Mouse (Mus musculus) hindlimb bud, embryonic 11.5 days (tissue): ENCODE measurements around the gene Spsb1.

Experiments used
- DNase-seq: peaks from one replicate; pipeline ENCODE4 v3.0.0-alpha.2; 2012; ENCODE audit warnings: low read depth, low spot score; ENCODE audit errors: extremely low spot score

The Spsb1 gene

DNA sequence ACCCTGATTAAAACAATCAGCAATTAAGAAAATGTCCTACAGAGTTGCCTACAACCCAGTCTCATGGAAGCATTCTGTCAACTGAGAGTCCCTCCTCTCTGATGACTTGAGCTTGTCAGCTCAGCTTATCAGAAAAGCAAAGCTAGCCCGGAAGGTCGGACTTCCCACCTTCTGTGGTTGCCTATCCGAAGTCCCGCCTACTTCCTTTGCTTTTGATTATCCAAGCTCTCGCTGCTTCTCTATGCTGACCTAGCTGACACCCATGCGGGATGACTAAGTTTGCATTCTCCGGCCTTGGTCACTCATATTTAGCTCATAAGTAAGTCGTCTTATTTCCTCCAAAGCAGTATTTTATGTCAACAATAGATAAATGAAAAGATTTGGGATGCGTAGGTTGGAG is 91.3 kb downstream of the Spsb1 start:
- DNase-seq, result no peak

GRCm38 (mm10) chr4:149860393-149860792 is 94.5 kb downstream of the Spsb1 start:
- DNase-seq, result no peak

DNA sequence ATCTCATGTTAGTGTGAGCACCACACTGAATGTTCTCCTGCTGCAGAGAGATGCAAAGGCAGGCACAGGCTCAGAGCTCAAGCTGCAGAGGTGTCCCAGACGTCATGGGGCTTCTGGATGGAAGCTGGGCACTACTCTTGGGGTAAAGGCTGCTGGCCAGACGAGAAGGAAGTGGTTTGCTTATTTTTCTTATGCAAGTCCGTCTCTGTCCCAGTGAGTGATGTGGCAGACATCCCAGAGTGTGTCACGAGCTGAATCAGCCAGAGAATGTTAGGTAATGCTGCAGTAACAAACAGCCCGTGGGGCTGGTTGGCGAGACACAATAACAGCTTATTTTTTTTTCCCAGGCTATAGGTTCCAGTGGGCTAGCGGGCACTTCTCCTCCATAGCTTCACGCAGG is 96.3 kb downstream of the Spsb1 start:
- no peak for DNase-seq

DNA sequence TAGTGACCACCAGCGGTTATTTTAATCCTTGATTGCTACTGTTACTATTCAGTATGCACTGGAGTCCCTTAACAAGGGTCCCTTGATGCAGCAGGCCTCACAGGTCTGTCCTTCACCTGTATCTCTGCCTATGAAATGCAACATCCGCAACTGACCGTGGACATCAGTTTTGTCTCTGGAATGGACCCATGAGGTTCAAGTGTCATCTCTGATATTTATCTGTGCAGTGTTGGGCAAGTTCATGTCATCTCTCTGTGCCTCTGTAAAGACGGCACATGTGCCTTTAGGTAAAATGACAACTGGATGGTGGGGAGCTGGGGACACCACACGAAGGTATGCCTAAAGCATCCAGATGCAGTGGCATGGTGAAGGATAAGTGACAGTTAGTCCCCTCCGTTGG is 96.7 kb downstream of the Spsb1 start:
- DNase-seq, result no peak

GRCm38 (mm10) chr4:149857688-149858087 is 97.2 kb downstream of the Spsb1 start:
- no peak for DNase-seq

- no peak for DNase-seq
Measured at GRCm38 (mm10) chr4:149855892-149856807, 98.7 kb downstream of the Spsb1 start.

- no peak for DNase-seq
Measured at GRCm38 (mm10) chr4:149855180-149855891, 99.5 kb downstream of the Spsb1 start.

- no peak for DNase-seq
Measured at GRCm38 (mm10) chr4:149854770-149855169, 100.1 kb downstream of the Spsb1 start.

DNA sequence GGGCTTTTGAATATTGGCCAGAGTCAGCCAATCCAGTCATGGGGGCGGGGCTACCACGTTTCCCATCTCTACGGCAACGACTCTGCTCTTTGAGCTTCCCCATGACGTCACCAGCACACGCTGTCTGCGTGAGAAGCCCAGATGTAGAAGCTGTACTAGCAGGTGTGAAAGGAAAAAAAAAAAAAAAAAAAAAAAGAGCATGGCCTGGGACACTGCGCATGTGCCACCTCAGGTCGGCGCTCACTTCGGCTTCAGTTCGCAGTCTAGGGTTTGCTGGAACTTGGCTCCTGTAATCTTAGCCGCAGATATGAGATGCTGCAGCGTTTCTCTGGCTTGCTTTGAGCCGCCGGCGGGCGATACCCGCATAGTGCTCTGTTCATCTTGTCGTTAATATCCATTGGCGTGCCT is 100.5 kb downstream of the Spsb1 start:
- DNase-seq, result peak; percentile 72

DNA sequence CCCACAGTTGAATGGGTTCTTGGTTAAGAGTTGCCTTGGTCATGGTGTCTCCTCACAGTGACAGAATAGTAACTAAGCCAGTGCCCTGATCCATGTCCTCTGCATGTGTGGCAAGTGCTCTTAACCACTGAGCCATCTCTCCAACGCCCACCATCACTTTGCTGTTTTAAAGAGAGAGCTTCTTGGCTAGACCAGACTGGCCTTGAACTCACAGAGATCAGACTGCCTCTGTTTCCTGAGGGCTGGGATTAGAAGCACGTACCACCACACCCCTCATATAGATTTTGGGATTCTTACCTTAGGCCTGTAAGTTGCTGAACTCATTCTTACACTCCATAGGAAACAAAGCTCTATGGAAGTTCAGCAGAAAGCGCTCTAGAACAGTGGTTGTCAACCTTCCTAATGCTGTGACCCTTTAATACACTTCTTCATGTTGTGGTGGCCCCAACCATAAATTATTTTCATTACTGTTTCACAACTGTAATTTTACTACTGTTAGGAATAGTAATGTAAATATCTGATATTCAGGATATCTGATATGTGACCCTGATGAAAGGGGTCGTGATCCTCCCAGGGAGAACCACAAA is 101.1 kb downstream of the Spsb1 start:
- no peak for DNase-seq

GRCm38 (mm10) chr4:149851554-149851953 is 103.3 kb downstream of the Spsb1 start:
- DNase-seq, result no peak

DNA sequence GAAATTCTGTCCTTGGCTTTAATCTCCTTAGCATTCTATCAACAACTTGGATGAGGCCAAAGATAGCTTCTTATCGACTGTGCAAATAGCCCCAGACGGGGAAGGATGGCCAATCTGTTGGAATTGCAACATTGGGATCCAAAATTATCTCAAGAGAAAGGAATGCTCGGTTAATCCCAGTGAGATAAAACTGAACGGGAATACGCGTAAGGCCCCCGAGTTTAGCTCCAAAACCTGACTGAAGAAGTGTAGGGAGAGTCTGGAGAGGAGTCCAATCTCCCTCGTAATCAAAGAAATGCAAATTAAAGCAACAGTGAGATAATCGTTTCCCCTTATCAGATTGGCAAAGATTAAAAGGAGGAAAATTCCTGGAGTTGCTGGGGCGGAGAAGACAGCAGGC is 104.2 kb downstream of the Spsb1 start:
- DNase-seq, result no peak

- no peak for DNase-seq
Measured at GRCm38 (mm10) chr4:149850045-149850444, 104.8 kb downstream of the Spsb1 start.

DNA sequence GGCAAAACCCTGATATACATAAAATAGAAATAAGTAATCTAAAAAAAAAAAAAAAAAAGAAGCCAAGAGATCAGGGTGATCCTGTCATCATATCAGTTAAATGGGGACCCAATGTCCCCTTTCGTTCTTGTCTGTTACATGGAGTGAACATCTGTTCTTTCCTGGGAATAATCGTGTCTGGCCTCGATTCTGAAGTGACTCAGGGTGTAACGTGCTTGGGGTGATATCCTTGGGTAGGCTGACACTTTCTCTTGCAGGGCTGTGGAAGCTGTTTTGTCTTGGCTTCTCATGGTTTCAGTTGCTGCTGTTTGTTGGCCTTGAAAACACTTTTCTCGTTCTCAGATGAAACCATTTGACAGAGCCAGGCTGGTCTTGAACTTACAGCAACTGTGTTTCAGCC is 105.8 kb downstream of the Spsb1 start:
- no peak for DNase-seq

DNA sequence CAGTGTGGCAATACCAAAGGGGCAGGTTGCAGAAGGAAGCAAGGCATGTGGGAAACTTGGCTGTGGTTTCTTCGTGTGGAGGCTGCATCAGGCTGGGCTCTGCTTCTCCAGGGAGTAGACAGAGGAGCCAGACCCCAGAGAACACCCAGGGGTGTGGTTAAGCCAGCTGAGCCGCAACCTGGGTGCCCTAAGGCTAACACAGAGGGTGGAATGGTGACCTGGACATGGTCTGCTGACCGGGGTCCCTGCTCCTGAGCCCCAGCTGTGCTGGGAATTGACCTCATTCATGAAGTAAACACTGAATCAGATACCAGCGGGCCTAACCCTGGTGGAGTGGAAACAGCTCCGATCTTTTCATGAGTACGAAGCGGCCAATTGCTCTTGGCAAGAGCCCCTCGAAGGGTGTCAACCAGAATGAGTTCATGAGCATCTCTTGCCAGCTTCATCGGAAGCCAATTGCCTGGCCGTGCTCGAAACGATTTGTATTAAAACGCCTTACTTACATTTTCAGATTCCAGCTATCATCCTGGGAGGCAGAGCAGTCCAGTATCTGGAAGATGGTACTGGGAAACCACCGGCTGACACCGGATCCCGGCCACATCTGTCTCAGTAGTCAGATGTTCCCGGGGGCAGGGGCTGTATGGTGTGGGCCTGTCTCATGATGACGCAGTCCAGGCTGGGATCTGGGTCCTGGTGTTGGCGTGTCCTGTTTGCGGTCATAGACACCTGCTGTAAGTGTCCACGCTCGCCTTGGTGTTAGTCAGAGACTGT is 107.8 kb downstream of the Spsb1 start:
- no peak for DNase-seq
